Mouse (Mus musculus): ENCODE measurements around the gene Slc11a2.

DNA sequence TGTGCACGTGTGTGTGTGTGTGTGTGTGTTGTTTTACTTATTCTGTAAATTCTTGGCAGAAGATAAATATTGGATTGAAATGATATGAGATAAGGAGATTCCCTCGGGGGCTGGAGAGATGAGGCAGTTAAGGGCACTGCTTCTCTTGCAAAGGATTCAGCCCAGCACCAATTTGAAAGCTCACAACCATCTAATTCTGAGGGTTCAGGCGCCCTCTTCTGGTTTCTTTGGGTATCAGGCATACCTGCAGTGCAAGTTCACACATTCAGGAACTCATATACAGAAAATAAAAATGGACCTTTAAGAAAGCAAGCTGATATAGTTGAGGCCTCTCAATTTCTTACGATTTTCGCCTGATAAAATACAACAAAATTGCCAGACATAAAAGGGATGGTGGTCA lies 49.8 kb downstream of the Slc11a2 start:
- TF ChIP-seq POLR2A (IDR thresholded peaks at IDR 0.05; ENCODE audit: borderline replicate concordance, low read depth, low read length): no peak
- no peak for TF ChIP-seq CTCF (IDR thresholded peaks at IDR 0.05; ENCODE audit: low read depth, low read length)

Data from bone marrow macrophage, adult 2 months (primary cell).